Mouse (Mus musculus): ENCODE data around the gene Eral1.
"Not testable (repeated sequence)": the region's sequence is repeated elsewhere in the genome, so short reads cannot be mapped to it uniquely, and the experiment has no call there.

The Eral1 gene

GRCm38 (mm10) chr11:78071938-78072337, 8.2 kb downstream of the Eral1 start:
- Histone ChIP-seq H3K36me3 (ENCODE audit: control insufficient read depth, insufficient read depth, low read length, poor library complexity, severe bottlenecking) (peaks cover 5% of the 10 kb centered on the region), H3K27me3 (ENCODE audit: control insufficient read depth, insufficient read depth, low read length, poor library complexity, severe bottlenecking) (no peaks in the 10 kb centered on the region)
- no peak for DNase-seq (ENCODE audit: low read depth, low spot score)

GRCm38 (mm10) chr11:78069646-78070045, 10.5 kb downstream of the Eral1 start:
- H3K36me3 ChIP-seq (ENCODE audit: control insufficient read depth, insufficient read depth, low read length, poor library complexity, severe bottlenecking), result no peaks in the 10 kb centered on the region; the same call in none of the 2 replicates
- H3K27me3 ChIP-seq (ENCODE audit: control insufficient read depth, insufficient read depth, low read length, poor library complexity, severe bottlenecking), result no peaks in the 10 kb centered on the region
- DNase-seq (ENCODE audit: low read depth, low spot score), result no peak

GRCm38 (mm10) chr11:78069130-78069529, 11.1 kb downstream of the Eral1 start:
- Histone ChIP-seq H3K27me3 (ENCODE audit: control insufficient read depth, insufficient read depth, low read length, poor library complexity, severe bottlenecking) (no peaks in the 10 kb centered on the region), H3K36me3 (ENCODE audit: control insufficient read depth, insufficient read depth, low read length, poor library complexity, severe bottlenecking) (no peaks in the 10 kb centered on the region; the same call in none of the 2 replicates)
- no peak for DNase-seq (ENCODE audit: low read depth, low spot score)

- Histone ChIP-seq H3K27me3 (ENCODE audit: control insufficient read depth, insufficient read depth, low read length, poor library complexity, severe bottlenecking) (no peaks in the 10 kb centered on the region), H3K36me3 (ENCODE audit: control insufficient read depth, insufficient read depth, low read length, poor library complexity, severe bottlenecking) (no peaks in the 10 kb centered on the region)
- no peak for DNase-seq (ENCODE audit: low read depth, low spot score)
Measured at GRCm38 (mm10) chr11:78067566-78067965, 12.6 kb downstream of the Eral1 start.

GRCm38 (mm10) chr11:78066641-78067040, 13.5 kb downstream of the Eral1 start:
- Histone ChIP-seq H3K27me3 (ENCODE audit: control insufficient read depth, insufficient read depth, low read length, poor library complexity, severe bottlenecking) (no peaks in the 10 kb centered on the region), H3K36me3 (ENCODE audit: control insufficient read depth, insufficient read depth, low read length, poor library complexity, severe bottlenecking) (no peaks in the 10 kb centered on the region)
- DNase-seq (ENCODE audit: low read depth, low spot score), result no peak

GRCm38 (mm10) chr11:78065906-78066305, 14.3 kb downstream of the Eral1 start:
- no peaks in the 10 kb centered on the region for H3K36me3 ChIP-seq (ENCODE audit: control insufficient read depth, insufficient read depth, low read length, poor library complexity, severe bottlenecking)
- no peaks in the 10 kb centered on the region for H3K27me3 ChIP-seq (ENCODE audit: control insufficient read depth, insufficient read depth, low read length, poor library complexity, severe bottlenecking)
- DNase-seq (ENCODE audit: low read depth, low spot score), result no peak

GRCm38 (mm10) chr11:78062563-78062962, 17.6 kb downstream of the Eral1 start:
- DNase-seq (ENCODE audit: low read depth, low spot score), result no peak
- H3K27me3 ChIP-seq (ENCODE audit: control insufficient read depth, insufficient read depth, low read length, poor library complexity, severe bottlenecking), result no peaks in the 10 kb centered on the region
- H3K36me3 ChIP-seq (ENCODE audit: control insufficient read depth, insufficient read depth, low read length, poor library complexity, severe bottlenecking), result no peaks in the 10 kb centered on the region

- Histone ChIP-seq H3K27me3 (ENCODE audit: control insufficient read depth, insufficient read depth, low read length, poor library complexity, severe bottlenecking) (no peaks in the 10 kb centered on the region), H3K36me3 (ENCODE audit: control insufficient read depth, insufficient read depth, low read length, poor library complexity, severe bottlenecking) (no peaks in the 10 kb centered on the region)
- peak; percentile 76 for DNase-seq (ENCODE audit: low read depth, low spot score)
Measured at GRCm38 (mm10) chr11:78059833-78060757, 20.1 kb downstream of the Eral1 start.

- DNase-seq (ENCODE audit: low read depth, low spot score), result no peak
- H3K36me3 ChIP-seq (ENCODE audit: control insufficient read depth, insufficient read depth, low read length, poor library complexity, severe bottlenecking), result no peaks in the 10 kb centered on the region
- no peaks in the 10 kb centered on the region for H3K27me3 ChIP-seq (ENCODE audit: control insufficient read depth, insufficient read depth, low read length, poor library complexity, severe bottlenecking)
Measured at GRCm38 (mm10) chr11:78056946-78057345, 23.2 kb downstream of the Eral1 start.

- no peaks in the 10 kb centered on the region; the same call in 1 of the 2 replicates for H3K27me3 ChIP-seq (ENCODE audit: control insufficient read depth, insufficient read depth, low read length, poor library complexity, severe bottlenecking)
- no peaks in the 10 kb centered on the region for H3K36me3 ChIP-seq (ENCODE audit: control insufficient read depth, insufficient read depth, low read length, poor library complexity, severe bottlenecking)
- DNase-seq (ENCODE audit: low read depth, low spot score), result no peak
Measured at GRCm38 (mm10) chr11:78053078-78053477, 27.1 kb downstream of the Eral1 start.

- DNase-seq (ENCODE audit: low read depth, low spot score); H3K27me3 ChIP-seq (ENCODE audit: control insufficient read depth, insufficient read depth, low read length, poor library complexity, severe bottlenecking); H3K36me3 ChIP-seq (ENCODE audit: control insufficient read depth, insufficient read depth, low read length, poor library complexity, severe bottlenecking): not testable (repeated sequence)
Measured at GRCm38 (mm10) chr11:78048637-78049036, 31.5 kb downstream of the Eral1 start.

GRCm38 (mm10) chr11:78044758-78045251, 35.4 kb downstream of the Eral1 start:
- Histone ChIP-seq H3K27me3 (ENCODE audit: control insufficient read depth, insufficient read depth, low read length, poor library complexity, severe bottlenecking) (no peaks in the 10 kb centered on the region; the same call in 1 of the 2 replicates), H3K36me3 (ENCODE audit: control insufficient read depth, insufficient read depth, low read length, poor library complexity, severe bottlenecking) (no peaks in the 10 kb centered on the region)
- no peak for DNase-seq (ENCODE audit: low read depth, low spot score)

- not testable (repeated sequence) for DNase-seq (ENCODE audit: low read depth, low spot score); H3K27me3 ChIP-seq (ENCODE audit: control insufficient read depth, insufficient read depth, low read length, poor library complexity, severe bottlenecking); H3K36me3 ChIP-seq (ENCODE audit: control insufficient read depth, insufficient read depth, low read length, poor library complexity, severe bottlenecking)
Measured at GRCm38 (mm10) chr11:78042290-78042870, 37.8 kb downstream of the Eral1 start.

- Histone ChIP-seq H3K36me3 (ENCODE audit: control insufficient read depth, insufficient read depth, low read length, poor library complexity, severe bottlenecking) (no peaks in the 10 kb centered on the region), H3K27me3 (ENCODE audit: control insufficient read depth, insufficient read depth, low read length, poor library complexity, severe bottlenecking) (no peaks in the 10 kb centered on the region)
- no peak for DNase-seq (ENCODE audit: low read depth, low spot score)
Measured at GRCm38 (mm10) chr11:78040878-78041277, 39.3 kb downstream of the Eral1 start.

All from splenic B cell, adult 2 months (primary cell).